Mouse (Mus musculus) liver, embryonic 14.5 days (tissue): Measurements from ENCODE around the gene Plcl2.

Experiments
- CTCF ChIP-seq: IDR thresholded peaks from 2 replicates; pipeline ENCODE4 v1.5.1; 2016; ENCODE audit warnings: antibody characterized with exemption, low read depth, control low read depth
- EP300 ChIP-seq: IDR thresholded peaks from 2 replicates; pipeline ENCODE4 v1.6.1; 2016; ENCODE audit warnings: antibody characterized with exemption, low read depth

DNA sequence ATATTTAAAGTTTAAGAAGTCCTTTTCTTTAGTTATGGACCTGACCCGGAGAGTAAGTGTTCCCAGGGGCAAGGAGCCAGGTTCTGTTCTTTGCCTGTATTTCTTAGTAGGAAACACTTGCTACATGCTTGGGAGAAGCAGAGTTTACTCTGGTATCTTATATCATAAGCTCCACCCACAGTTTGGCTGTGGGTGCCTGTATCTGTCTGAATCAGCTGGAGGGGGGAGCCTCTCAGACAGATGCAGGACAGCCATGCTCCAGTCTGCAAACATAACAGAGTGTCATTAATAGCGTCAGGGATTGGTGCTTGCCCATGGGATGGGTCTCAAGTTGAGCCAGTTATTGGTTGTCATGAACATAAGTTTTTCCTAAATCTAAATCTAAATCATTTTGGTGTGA lies 42.9 kb downstream of the Plcl2 start:
- TF ChIP-seq CTCF (no peak), EP300 (no peak)
